Mouse (Mus musculus): ENCODE measurements around the gene Phc2. TPM values are rescaled to one million over a fixed set of nuclear protein-coding genes. Genes with fewer than 3 reads are reported as not detected.
A peak's percentile ranks its signal among the peaks of the same experiment; 100 is the strongest.
"Not testable (repeated sequence)": the region's sequence is repeated elsewhere in the genome, so short reads cannot be mapped to it uniquely, and the experiment has no call there.

The Phc2 gene
- 125 and 126 TPM in 2 replicates for polyA plus RNA-seq (2012; rRNA removed)

- H3K4me1 ChIP-seq (ENCODE audit: control insufficient read depth, insufficient read depth, low read length): peaks cover 7% of the 10 kb centered on the region; the same call in 1 of the 2 replicates
- H3K4me3 ChIP-seq (replicated peaks; ENCODE audit: extremely low read depth, low read depth, low read length): peak within 1 kb of the TSS; percentile 74
- no peak for TF ChIP-seq CTCF (IDR thresholded peaks at IDR 0.05; ENCODE audit: insufficient read depth, low read length)
- no peak for TF ChIP-seq POLR2A (IDR thresholded peaks at IDR 0.05; ENCODE audit: borderline replicate concordance, extremely low read depth, low read depth, low read length)
- DNase-seq: peak; percentile 91
- 1% methylated on average over 77 of the region's 85 CpGs for WGBS
Measured at GRCm38 (mm10) chr4:128654505-128655381, at the start of gene Phc2. Gene Phc2 (plus strand): TSS chr4:128654702.

GRCm38 (mm10) chr4:128606586-128606985 is 47.9 kb upstream of the Phc2 start:
- DNase-seq: no peak
- TF ChIP-seq POLR2A (IDR thresholded peaks at IDR 0.05; ENCODE audit: borderline replicate concordance, extremely low read depth, low read depth, low read length) (no peak), CTCF (IDR thresholded peaks at IDR 0.05; ENCODE audit: insufficient read depth, low read length) (no peak)
- H3K4me3 ChIP-seq (replicated peaks; ENCODE audit: extremely low read depth, low read depth, low read length): no peak overlapping the region
- WGBS: 93% methylated on average over 7 of the region's 7 CpGs
- H3K4me1 ChIP-seq (ENCODE audit: control insufficient read depth, insufficient read depth, low read length): no peaks in the 10 kb centered on the region; the same call in 1 of the 2 replicates

GRCm38 (mm10) chr4:128607661-128608060 is 46.8 kb upstream of the Phc2 start:
- WGBS: 72% methylated on average over 11 of the region's 11 CpGs
- no peak for TF ChIP-seq POLR2A (IDR thresholded peaks at IDR 0.05; ENCODE audit: borderline replicate concordance, extremely low read depth, low read depth, low read length)
- no peak for TF ChIP-seq CTCF (IDR thresholded peaks at IDR 0.05; ENCODE audit: insufficient read depth, low read length)
- no peak for DNase-seq
- H3K4me1 ChIP-seq (ENCODE audit: control insufficient read depth, insufficient read depth, low read length): no peaks in the 10 kb centered on the region; the same call in 1 of the 2 replicates
- H3K4me3 ChIP-seq (replicated peaks; ENCODE audit: extremely low read depth, low read depth, low read length): no peak overlapping the region

DNA sequence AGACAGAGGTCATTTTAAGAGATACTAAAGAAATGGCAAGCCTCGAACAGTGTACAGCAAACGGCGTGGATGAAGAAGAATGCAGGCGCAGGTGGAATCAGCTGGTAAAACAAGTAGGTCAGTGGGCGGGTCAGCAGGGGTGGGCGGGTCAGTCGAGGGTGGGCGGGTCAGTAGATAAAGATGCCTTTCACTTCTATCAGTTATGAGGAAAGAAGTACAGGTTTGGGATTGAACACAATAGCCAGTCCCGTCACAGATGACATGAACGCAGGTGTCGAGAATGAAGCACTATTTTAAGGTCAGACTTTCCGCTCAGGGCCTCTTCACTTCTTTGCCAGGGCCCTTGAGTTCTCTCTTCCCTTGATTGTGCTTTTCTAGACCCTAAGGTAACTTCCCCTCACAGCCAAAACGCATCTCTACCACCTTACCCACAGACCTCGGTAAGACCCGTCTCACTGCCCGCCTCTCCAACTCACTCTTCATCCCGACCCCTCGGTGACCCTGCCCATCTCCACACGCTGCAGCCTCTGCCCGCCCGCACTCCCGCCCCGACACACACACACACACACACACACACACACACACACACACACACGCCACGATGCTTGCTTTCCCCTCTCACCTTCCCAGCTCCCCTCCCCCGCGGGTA is 45.1 kb upstream of the Phc2 start:
- Histone ChIP-seq H3K4me3 (replicated peaks; ENCODE audit: extremely low read depth, low read depth, low read length) (peak overlapping the region; percentile 93), H3K4me1 (ENCODE audit: control insufficient read depth, insufficient read depth, low read length) (no peaks in the 10 kb centered on the region; the same call in 1 of the 2 replicates)
- peak; percentile 9 for DNase-seq
- WGBS: 5% methylated on average over 27 of the region's 27 CpGs
- TF ChIP-seq POLR2A (IDR thresholded peaks at IDR 0.05; ENCODE audit: borderline replicate concordance, extremely low read depth, low read depth, low read length) (no peak), CTCF (IDR thresholded peaks at IDR 0.05; ENCODE audit: insufficient read depth, low read length) (no peak)

DNA sequence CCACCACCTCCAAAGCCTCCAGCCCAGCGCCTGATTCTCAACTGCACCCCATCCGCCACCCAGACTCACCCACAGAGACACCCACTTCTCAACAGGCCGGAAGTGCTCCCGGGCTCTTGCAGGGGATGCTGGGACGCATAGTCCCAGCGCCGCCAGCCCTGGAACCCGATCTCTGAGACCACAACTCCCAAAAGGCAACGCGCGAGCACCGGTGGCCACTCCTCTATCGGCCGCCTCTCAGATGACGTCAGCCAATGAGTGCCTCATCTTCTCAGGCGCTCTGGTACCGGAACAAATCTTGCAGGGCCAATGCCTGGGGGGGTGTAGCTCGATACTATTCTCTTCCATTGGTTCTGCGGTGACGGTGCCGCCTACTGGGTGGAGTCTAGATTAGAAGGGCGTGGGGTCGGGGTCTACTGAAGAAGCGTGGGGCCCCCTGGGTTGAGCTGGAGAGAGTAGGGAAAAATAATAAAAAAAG is 44.5 kb upstream of the Phc2 start, which contains the start of gene Zscan20:
Zscan20 (minus strand) TSS at position 174 of the 478 bp plus-strand sequence.
- TF ChIP-seq CTCF (IDR thresholded peaks at IDR 0.05; ENCODE audit: insufficient read depth, low read length) (no peak), POLR2A (IDR thresholded peaks at IDR 0.05; ENCODE audit: borderline replicate concordance, extremely low read depth, low read depth, low read length) (peak; percentile 63; the same call in 1 of the 2 replicates)
- under 1% methylated on average over 24 of the region's 24 CpGs for WGBS
- peak; percentile 92 for DNase-seq

GRCm38 (mm10) chr4:128610706-128611105 is 43.8 kb upstream of the Phc2 start:
- Histone ChIP-seq H3K4me3 (replicated peaks; ENCODE audit: extremely low read depth, low read depth, low read length) (no peak overlapping the region), H3K4me1 (ENCODE audit: control insufficient read depth, insufficient read depth, low read length) (no peaks in the 10 kb centered on the region; the same call in 1 of the 2 replicates)
- 24% methylated on average over 10 of the region's 10 CpGs for WGBS
- DNase-seq: peak; percentile 18
- TF ChIP-seq POLR2A (IDR thresholded peaks at IDR 0.05; ENCODE audit: borderline replicate concordance, extremely low read depth, low read depth, low read length): no peak
- no peak for TF ChIP-seq CTCF (IDR thresholded peaks at IDR 0.05; ENCODE audit: insufficient read depth, low read length)

More for the DNA sequence above, 44.5 kb upstream of the Phc2 start, which contains the start of gene Zscan20:
- H3K4me1 ChIP-seq (ENCODE audit: control insufficient read depth, insufficient read depth, low read length): no peaks in the 10 kb centered on the region; the same call in 1 of the 2 replicates
- peak within 1 kb of the TSS; percentile 93 for H3K4me3 ChIP-seq (replicated peaks; ENCODE audit: extremely low read depth, low read depth, low read length)

DNA sequence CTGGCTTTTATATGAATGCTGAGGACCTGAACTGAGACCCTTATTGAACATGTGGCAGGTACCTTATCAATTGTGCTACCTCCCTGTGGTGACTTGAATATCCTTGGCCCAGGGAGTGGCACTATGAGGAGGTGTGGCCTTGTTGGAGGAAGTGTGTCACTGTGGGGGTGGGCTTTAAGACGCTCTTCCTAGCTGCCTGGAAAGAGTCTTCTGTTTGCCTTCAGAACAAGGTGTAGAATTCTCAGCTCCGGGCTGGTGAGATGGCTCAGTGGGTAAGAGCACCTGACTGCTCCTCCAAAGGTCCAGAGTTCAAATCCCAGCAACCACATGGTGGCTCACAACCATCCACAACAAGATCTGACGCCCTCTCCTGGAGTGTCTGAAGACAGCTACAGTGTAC is 42.8 kb upstream of the Phc2 start:
- 78% methylated on average over 3 of the region's 3 CpGs for WGBS
- not testable (repeated sequence) for H3K4me1 ChIP-seq (ENCODE audit: control insufficient read depth, insufficient read depth, low read length); H3K4me3 ChIP-seq (replicated peaks; ENCODE audit: extremely low read depth, low read depth, low read length); DNase-seq

GRCm38 (mm10) chr4:128613326-128613725 is 41.2 kb upstream of the Phc2 start:
- Histone ChIP-seq H3K4me3 (replicated peaks; ENCODE audit: extremely low read depth, low read depth, low read length) (no peak overlapping the region), H3K4me1 (ENCODE audit: control insufficient read depth, insufficient read depth, low read length) (peaks cover 2% of the 10 kb centered on the region; the same call in 1 of the 2 replicates)
- no peak for TF ChIP-seq POLR2A (IDR thresholded peaks at IDR 0.05; ENCODE audit: borderline replicate concordance, extremely low read depth, low read depth, low read length)
- TF ChIP-seq CTCF (IDR thresholded peaks at IDR 0.05; ENCODE audit: insufficient read depth, low read length): peak; percentile 58
- 21% methylated on average over 8 of the region's 8 CpGs for WGBS
- peak; percentile 20 for DNase-seq

GRCm38 (mm10) chr4:128615761-128616160 is 38.7 kb upstream of the Phc2 start:
- WGBS: 81% methylated on average over 14 of the region's 14 CpGs
- DNase-seq: no peak
- H3K4me3 ChIP-seq (replicated peaks; ENCODE audit: extremely low read depth, low read depth, low read length): no peak overlapping the region
- 0 out of 2 replicates have a peak, but pooled peaks cover 2% of the 10 kb centered on the region for H3K4me1 ChIP-seq (ENCODE audit: control insufficient read depth, insufficient read depth, low read length)
- TF ChIP-seq POLR2A (IDR thresholded peaks at IDR 0.05; ENCODE audit: borderline replicate concordance, extremely low read depth, low read depth, low read length): no peak
- TF ChIP-seq CTCF (IDR thresholded peaks at IDR 0.05; ENCODE audit: insufficient read depth, low read length): no peak
